Mouse (Mus musculus) cerebellum, adult 2 months (tissue): ENCODE measurements around the gene Mss51.

Experiments used
- CTCF ChIP-seq: fragments of 200-500 bp; IDR thresholded peaks from 2 replicates; pipeline ENCODE4 v1.5.1; 2011; ENCODE audit warnings: low read depth, mild to moderate bottlenecking, control low read depth, low read length, moderate library complexity, borderline replicate concordance; ENCODE audit not compliant: insufficient read depth
- POLR2A ChIP-seq: fragments of 200-500 bp; IDR thresholded peaks from 2 replicates; pipeline ENCODE4 v1.6.1; 2011; ENCODE audit warnings: low read length, control low read depth, borderline replicate concordance; ENCODE audit not compliant: insufficient read depth

- TF ChIP-seq POLR2A = no peak
- no peak for TF ChIP-seq CTCF
These were observed 38.3 kb downstream of the Mss51 start for GRCm38 (mm10) chr14:20458378-20458777.
